Mouse (Mus musculus) cerebellum, postnatal 14 days (tissue): ENCODE data around the gene Ubxn10.

Source experiments
- DNase-seq, 2 experiments: peaks; one replicate each; pipeline ENCODE4 v3.0.0; 2021; ENCODE audit warnings: mixed read lengths in 2 of 2

The Ubxn10 gene

DNA sequence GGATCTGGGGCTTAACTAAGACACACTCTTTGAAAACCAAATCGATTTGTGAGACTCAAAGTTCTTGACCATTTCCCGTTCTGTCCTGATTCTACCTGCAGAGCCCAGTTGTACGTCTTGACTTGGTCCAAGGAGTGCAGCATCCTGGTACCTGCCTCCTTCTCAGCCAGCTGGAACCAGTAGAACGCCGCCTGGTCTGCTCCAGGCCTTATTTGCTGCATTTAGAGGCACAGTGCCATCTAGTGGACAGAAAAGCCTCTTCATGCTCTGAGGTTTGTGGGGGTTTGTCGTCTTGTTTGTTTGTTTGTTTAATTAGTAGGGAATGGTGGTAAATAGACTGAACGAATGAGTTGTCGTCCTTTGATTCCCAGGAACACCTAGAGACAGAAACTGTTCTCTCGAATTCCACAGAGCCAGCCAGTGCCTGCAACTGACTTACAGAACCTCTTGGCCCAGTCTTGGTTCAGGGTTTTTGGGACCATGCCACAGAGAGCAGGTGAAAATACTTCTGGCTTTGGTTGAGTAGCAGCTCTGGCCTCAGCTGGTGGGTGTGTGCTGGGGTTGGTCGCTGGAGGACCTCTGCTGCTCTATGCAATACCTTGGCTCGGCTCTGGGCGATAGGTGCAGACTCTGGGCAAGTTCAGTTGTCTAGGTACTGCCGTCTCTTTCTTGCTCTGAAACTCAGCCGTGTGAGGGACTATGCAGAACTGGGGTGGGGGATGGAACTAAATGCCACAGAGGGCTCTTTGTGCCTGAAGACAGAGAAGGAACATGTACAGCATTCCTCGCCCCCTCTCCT lies 36.6 kb downstream of the Ubxn10 start:
- DNase-seq: peak; percentile 85 to 87

DNA sequence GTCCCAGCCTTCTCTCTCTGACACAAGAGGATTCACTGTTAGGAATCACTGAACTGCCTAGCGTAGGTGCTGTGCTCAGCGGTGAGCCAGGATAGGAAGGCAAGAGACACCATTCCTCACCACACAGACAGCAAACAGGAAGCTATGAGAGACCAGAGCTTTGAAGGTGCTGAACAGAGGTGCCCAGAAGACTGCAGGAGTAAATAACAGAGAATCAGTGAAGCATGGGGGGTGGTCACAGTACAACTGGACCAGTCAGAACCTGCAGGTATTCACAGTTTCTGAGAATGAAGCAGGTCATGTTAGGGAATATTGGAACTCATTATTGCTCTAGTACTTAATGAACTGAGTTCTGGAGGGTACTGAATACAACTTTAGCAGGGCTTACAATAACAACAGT lies 38.7 kb downstream of the Ubxn10 start:
- DNase-seq: no peak

DNA sequence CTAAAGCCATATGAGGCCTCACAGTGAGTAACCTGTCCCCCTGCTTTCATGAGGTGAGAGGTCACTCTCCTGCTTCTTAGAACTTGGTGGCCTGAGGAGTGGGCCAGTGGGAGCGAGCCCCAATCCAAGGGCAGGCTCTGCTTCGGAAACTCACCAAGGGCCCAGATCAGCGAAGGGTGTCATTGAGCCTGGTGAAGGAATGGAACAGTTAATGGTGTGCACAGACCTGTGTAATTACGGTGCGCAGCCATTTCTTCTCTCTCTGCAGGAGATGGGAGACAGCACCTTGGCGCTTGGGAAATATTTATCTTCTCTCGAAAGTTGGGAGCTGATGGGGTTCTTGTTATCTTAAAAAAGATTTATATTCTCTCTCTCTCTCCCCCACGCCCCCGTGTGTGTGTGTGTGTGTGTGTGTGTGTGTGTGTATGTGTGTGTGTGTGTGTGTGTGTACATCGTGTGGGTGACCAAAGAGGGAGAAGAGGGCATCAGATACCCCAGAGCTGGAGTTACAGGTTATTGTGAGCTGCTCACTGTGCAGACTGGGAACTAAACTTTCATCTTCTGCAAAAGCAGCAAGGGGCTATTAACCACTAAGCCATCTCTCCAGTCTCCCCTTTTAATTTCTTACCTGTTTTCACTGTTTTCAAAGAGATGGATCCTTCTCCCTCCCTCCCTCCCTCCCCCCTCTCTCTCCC lies 39.7 kb downstream of the Ubxn10 start:
- DNase-seq: no peak

DNA sequence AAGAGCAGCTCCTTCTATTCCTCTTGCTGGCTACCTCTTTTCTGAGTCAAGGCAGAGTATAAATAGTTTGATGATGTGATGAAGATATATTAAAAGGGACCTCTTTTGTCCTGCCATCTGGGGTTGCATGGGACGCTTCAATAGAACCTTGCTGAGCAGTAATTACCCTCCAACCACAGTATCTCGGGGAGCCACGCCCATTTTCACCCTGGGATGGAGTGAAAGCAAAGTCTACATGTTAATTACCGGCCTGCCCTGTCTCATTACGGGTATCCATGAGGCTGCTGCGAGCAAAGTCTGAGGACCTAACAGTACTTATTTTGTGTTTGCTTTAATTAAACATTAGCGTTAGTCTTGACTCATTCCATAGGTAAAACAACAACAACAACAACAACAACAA lies 40.2 kb downstream of the Ubxn10 start:
- DNase-seq: no peak

DNA sequence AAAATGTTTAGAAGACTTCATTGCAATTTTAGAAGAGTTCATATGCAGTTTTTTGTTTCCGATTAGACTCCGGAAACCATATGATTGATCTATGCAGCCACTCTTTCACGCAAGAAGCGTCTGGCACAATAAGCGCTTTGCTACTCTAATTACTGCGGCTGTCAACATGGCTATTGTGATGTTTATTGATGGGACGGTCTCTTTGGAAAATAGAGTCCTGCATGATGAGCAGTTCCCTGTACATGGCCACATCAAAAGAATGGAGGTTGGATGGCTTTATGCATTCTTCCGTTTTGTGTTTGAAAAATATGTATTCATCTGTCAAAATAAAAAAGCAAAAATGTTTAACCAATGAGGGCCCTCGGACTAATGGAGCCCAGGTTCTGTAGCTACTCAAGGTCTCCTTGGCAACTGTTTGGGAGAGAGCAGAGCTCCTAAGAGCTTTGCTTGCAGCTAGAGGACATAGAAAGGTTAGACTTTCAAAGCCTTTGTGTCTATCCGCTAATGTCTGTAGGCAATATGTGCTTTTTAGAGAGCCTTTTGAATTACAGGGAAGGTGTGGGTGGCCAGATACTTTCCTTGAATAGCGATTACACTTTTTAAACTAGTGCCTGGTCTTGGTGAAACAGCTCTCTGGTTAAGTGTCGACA lies 43.8 kb downstream of the Ubxn10 start:
- no peak for DNase-seq

DNA sequence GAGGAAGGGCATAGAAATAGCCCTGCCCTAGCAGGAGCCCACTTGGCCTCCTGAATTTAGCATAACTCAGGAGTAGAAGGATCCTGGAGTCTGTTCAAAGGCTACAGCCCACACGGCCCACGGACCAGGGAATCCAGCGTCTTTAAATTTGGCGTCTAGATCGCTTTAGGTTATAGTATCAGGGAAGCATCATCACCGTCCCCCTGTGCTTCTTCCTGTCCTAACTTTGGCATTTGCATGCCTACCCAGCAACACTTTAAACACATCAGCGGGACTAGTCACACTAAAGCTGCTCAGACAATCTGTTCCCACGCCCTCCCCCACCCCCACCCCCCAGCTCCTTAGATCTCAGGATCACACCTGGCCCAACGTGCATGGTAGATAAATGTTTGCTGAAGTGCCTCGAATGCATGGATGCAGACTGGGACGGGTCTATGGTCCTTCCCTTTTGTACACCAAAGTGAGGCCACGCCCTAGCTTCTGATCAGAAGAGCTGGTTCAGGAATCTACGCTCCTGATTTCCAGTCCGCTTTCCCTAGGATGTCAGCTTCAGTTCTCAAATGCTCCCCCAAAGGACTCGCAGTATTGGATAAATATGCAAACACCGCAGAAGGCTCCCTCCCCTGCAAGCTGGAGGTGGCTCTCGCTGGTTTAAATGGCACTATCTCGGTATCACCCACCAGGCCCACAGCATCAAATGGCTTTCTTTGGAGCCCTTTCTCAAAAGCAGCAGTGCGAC lies 45.4 kb downstream of the Ubxn10 start:
- no peak for DNase-seq

DNA sequence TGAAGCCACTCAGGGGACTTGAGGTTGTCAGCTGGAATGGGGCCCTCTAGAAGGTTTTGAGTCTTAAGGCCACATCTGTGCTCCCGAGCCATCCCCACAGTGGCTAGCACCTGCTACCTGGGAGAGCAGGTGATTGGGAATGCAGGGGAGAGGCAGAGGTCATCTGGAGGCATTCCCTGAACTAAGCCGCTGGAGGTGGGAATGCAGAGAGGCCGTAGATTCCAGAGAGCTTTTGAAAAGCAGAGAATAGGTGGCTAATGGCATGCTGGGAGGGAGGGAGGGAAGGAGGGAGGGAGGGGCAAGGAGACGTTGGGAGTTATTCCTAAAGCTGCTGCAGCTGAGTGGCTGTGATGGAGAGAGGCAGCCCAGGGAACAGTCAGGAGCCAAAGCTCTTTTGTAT lies 46.4 kb downstream of the Ubxn10 start:
- no peak for DNase-seq

DNA sequence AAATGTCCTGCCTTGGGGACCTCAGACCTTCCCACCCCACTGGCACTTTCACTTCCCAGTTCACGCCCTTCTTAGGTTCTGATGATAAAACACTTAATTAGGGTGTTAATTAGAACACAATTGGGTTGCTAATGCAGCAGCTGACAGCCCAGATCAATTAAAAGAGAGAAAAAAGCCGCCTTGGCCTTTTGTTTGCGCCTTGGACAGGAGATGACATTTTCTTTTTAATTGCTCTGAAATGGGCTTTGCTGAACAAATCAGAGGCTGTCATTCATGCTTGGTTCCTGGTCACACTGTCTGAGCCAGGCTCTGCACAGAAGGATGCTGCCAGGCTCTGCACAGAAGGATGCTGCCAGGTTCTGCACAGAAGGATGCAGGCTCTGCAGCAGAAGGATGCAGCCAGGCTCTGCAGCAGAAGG lies 47.9 kb downstream of the Ubxn10 start:
- DNase-seq: peak; percentile 48 to 50

DNA sequence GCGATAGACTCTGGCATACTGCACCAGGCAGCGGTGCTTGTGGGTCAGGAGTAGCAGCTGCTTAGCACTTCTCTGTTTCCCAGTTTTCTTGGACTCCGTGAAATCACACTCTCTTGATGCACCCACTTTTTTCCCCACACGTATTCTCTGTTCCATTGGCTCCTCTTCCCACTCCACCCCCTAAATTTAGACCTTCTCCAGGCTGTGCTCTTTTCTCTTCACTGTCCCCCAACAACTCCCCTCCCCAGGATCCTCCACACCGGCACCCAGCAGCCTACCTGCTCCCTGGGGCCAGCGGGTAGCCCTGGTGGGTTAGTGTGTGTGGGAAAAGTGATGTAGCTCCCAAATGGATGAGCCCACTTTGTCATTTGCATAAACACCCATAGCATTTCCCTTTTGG lies 51.2 kb downstream of the Ubxn10 start:
- no peak for DNase-seq

DNA sequence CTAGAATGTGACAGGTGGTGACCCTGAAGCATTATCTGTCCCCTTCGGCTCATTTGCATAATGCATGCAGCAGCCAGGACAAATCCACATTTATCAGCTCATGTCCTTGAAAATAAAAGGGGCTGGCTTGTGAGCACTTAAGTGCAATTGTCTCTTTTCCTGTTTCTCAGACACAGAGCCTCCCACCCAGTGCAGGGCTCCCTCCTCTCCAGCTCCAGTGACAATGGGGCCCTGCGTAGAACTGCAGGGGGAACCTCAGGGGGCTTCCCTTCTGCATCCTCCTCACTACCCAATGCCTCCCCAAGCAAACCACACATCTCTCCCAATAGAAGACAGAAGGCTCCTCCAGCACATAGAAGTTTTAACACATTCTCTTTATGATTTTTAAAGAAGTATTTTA lies 54.2 kb downstream of the Ubxn10 start:
- DNase-seq: no peak

DNA sequence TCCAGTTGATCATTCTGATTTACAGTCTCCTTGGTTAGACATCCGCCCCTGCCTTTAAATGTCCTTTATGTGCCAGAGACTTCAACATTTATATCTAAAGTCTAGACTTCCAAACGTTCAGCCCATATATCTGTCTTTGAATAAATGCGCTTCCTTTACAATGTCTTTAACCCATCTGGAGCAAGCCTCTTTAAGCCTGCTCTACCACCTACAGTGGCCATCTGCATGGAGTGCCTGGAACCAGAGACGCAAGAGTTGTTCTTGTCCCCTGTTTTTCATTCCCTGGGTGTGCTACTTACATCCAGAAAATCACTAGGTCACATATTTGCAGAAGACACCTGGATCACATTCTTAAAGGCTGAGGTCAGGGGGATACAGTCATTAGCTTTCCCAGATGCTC lies 56.8 kb downstream of the Ubxn10 start:
- no peak for DNase-seq

DNA sequence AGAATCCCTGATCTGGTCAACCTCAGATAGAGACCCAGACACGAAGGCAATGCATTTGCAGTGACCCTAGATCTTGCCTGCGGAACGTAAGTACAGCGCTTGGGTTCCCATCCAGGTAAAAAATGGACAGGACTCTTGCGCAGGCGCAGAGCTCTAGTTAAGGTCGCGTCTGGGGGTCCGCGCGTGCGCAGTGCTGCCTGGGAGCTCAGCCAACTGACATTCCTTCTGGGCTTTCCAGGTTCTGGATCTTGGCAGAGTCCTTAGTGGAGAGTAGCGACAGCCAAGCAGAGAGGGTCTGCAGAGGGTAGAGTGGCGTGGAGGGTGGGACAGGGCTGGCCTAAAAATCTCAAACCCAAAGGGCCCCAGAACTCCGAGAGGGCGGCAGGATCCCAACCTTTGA lies 59.4 kb downstream of the Ubxn10 start:
- DNase-seq: peak; percentile 98

DNA sequence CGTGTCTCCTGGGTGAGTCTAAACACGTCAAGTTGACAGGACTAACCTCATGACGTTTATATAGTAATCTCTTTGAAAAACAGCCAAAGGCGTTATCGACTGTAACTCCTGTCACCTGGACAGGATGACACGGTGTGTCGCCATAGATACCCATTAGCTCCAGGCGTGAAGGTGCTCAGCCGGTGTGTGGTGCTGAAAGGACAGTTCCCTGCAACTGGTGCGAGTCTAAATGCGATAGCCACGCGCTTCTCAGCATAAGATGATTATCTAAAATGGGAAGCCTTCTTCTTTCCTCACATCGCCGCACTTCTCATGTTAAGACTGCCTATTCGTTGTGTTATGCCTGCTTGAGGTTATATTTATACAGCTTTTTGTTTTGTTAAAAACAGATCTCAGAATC lies 60.5 kb downstream of the Ubxn10 start:
- DNase-seq: no peak

DNA sequence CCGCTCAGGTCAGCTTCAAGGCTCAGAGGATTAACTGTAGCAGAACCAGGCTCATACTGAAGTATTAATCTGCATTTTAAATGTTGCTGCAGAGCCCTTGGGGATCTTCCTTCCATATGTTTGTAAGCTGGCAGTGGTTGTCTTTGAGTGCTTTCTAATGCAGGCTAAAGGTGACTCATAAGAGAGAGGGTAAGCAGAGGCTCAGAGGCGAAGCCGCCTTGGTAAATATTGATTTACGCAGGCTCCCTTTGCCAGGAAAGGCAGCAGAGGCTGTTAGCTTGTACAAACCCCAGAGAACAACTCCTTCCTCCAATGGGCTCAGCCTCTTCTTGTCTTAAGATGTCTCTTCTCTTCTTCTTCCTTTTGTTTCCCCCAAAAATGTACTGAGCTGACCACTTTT lies 64.8 kb downstream of the Ubxn10 start:
- no peak for DNase-seq

DNA sequence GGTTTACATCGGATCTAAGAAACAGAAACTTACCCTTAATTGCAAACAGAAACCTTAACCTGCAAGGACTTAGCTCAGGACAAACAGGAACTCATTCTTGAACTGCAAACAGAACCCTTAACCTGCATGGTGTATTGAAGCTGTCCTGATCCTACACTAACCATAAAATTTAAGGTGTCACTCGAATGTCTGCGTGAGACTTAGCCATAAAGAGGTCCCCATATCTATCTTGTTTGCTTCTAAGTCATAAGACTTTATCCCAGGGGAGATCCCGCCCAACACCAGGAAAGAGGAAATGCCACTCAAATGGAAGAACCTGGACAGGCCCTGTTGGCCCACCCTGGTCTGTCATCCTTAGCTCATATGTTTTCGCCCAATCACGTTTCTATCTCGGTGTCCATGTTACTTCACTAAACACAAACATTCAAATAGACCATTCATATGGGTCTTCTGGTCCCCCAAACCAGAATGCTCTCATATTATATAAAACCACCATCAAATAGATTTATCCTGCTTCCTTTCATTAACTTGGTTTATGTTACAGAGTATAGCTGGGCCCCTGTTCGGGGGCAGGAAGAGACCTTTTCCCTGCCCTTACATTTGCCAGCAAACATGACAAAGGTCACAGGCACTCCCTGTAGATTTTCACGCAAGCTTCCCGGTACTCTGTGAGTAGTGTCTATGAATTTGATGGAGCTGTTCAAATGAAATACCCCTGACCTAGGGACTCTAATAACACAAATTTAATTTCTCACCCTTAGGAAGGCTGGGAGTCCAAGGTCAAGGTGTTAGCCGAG lies 66.7 kb downstream of the Ubxn10 start:
- DNase-seq: no peak

DNA sequence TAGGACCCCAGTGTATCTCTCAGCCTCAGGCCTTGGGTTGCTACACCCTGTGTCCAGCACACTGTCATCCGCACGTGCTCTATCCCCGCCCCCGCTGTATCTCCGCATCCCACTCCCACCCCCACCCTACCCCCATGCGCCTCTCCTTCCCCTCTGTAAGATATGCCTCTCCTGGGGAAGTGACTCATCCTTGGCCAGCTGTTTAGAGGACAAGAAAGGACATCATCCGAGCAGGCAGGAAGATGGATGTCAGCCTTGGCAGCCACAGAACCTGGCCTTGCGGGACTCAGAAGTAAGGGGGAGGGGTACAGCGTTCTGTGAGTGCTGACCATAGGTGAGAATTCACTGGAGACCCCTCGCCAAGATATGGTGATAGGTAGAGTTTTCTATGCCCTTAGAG lies 70.4 kb downstream of the Ubxn10 start:
- no peak for DNase-seq

DNA sequence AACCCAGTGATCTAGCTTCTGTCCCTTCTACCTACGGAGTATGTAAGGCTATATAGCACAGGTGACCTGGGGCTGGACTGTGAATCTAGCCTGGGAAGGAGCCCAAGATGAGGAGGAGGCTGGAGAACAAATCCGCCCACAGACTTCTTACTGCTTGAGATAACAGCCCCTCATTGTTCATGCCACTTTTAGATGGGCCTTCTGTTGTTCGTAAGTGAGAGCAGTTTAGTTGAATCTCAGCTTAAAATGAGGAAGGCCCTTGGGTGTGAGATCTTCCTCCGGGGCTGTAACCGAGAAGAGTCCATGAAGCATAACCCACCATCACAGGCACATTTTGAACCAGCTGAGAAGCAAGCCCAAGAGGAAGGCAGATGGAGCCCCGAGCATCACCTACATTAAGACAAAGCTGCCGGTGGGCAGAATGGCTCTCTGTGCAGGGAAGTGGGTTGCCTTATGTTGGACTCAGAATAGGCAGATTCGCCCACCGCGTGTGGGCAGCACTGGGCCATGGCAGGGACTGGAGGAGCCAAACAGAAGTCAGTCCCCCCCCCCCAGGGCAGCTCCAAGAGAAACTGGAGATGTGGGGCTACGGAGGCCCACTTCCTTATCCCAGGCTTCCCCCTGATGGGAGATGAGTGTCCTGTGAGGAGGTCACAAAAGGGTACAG lies 76.9 kb downstream of the Ubxn10 start:
- no peak for DNase-seq
